Mouse (Mus musculus): Measurements from ENCODE around the gene Cerkl. TPM values are rescaled to one million over a fixed set of nuclear protein-coding genes. Genes with fewer than 3 reads are reported as not detected.

Gene Cerkl
- polyA plus RNA-seq, 1 experiment from 2014 or later, result 1.4 TPM

DNA sequence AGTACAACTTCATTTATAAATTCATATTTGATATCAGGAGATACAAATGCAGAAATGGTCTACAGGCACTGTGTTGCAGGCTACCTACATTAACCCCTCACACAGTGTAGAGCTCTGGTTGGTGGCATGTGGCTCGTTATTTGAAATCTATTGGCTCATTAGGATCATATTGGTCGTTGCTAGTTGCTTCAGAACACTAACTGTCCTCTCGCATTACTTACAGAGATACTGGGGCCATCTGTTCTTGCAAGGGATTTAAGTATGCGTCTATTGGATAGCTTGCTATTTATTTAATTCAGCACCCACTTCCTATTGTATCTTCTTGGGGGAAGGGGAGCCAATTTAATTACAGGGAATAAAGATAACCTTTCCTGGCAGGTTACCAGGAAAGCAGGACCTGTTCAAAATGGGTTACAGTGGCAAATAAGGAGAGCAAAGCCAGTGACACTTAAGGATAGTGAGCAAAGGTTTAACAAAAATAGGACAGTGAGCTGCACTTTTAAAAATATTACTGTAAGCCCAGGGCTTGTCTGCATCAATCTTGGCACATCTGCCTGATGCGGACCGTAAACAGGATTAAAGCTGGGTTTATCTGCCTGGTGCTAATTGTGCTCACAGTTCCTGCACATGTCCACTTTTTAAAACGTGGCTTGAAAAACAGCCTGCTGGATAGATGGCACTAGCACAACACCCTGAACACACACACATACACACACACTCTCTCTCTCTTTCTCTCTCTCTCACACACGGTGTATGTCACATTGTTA lies 57.2 kb downstream of the Cerkl start:
- Histone ChIP-seq H3K4me3 (ENCODE audit: low read depth, low read length) (no peak overlapping the region), H3K27me3 (ENCODE audit: control insufficient read depth, insufficient read depth, low read length) (no peaks in the 10 kb centered on the region), H3K4me1 (ENCODE audit: control insufficient read depth, insufficient read depth, low read length) (peaks cover 5% of the 10 kb centered on the region; the same call in 1 of the 2 replicates), H3K9me3 (ENCODE audit: control insufficient read depth, low read length) (no peaks in the 10 kb centered on the region), H3K4me2 (ENCODE audit: low read depth, low read length) (no peak overlapping the region), H3K36me3 (ENCODE audit: control insufficient read depth, insufficient read depth, low read length) (no peaks in the 10 kb centered on the region), H3K9ac (replicated peaks; ENCODE audit: low read depth, low read length) (no peak overlapping the region), H3K27ac (ENCODE audit: low read depth, low read length) (no peak overlapping the region)
- WGBS, result 25% methylated on average over 8 of the region's 8 CpGs
- no peak for ATAC-seq (ENCODE audit: low read depth)

GRCm38 (mm10) chr2:79398831-79399230 lies 57.8 kb downstream of the Cerkl start:
- H3K4me1 ChIP-seq (ENCODE audit: control insufficient read depth, insufficient read depth, low read length), result peaks cover 5% of the 10 kb centered on the region; the same call in 1 of the 2 replicates
- no peaks in the 10 kb centered on the region for H3K27me3 ChIP-seq (ENCODE audit: control insufficient read depth, insufficient read depth, low read length)
- H3K9me3 ChIP-seq (ENCODE audit: control insufficient read depth, low read length), result no peaks in the 10 kb centered on the region
- no peaks in the 10 kb centered on the region for H3K36me3 ChIP-seq (ENCODE audit: control insufficient read depth, insufficient read depth, low read length)
- H3K9ac ChIP-seq (replicated peaks; ENCODE audit: low read depth, low read length), result no peak overlapping the region
- no peak overlapping the region for H3K4me2 ChIP-seq (ENCODE audit: low read depth, low read length)
- WGBS, result 54% methylated on average over 5 of the region's 5 CpGs
- ATAC-seq (ENCODE audit: low read depth), result no peak
- no peak overlapping the region for H3K27ac ChIP-seq (ENCODE audit: low read depth, low read length)
- H3K4me3 ChIP-seq (ENCODE audit: low read depth, low read length), result no peak overlapping the region

DNA sequence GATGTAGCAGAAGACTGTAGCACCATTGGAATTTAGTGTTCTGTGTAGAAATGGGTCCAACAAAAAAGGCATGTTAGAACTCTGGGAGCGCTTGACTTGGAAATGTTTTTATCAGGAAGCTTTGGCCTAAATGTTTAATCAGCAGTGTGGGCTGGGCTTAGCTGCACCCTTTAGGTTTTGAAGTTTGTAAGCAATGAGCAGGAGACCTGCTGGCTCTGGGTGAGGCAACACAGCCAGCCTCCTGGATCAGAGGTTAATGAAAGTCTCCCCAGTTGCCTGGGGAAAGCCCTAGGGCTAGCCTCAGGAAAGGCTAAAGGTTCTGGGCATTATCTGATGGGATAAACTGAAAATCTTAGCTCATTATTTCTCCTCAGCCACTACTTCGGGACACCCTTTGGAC lies 58.2 kb downstream of the Cerkl start:
- WGBS, result 63% methylated on average over 2 of the region's 2 CpGs
- Histone ChIP-seq H3K4me2 (ENCODE audit: low read depth, low read length) (no peak overlapping the region), H3K36me3 (ENCODE audit: control insufficient read depth, insufficient read depth, low read length) (no peaks in the 10 kb centered on the region), H3K9me3 (ENCODE audit: control insufficient read depth, low read length) (no peaks in the 10 kb centered on the region), H3K4me1 (ENCODE audit: control insufficient read depth, insufficient read depth, low read length) (peaks cover 5% of the 10 kb centered on the region; the same call in 1 of the 2 replicates), H3K27me3 (ENCODE audit: control insufficient read depth, insufficient read depth, low read length) (no peaks in the 10 kb centered on the region), H3K27ac (ENCODE audit: low read depth, low read length) (no peak overlapping the region), H3K9ac (replicated peaks; ENCODE audit: low read depth, low read length) (no peak overlapping the region), H3K4me3 (ENCODE audit: low read depth, low read length) (no peak overlapping the region)
- ATAC-seq (ENCODE audit: low read depth), result no peak

GRCm38 (mm10) chr2:79397107-79397506 lies 59.5 kb downstream of the Cerkl start:
- Histone ChIP-seq H3K9ac (replicated peaks; ENCODE audit: low read depth, low read length) (no peak overlapping the region), H3K9me3 (ENCODE audit: control insufficient read depth, low read length) (no peaks in the 10 kb centered on the region), H3K36me3 (ENCODE audit: control insufficient read depth, insufficient read depth, low read length) (no peaks in the 10 kb centered on the region), H3K4me2 (ENCODE audit: low read depth, low read length) (no peak overlapping the region), H3K27me3 (ENCODE audit: control insufficient read depth, insufficient read depth, low read length) (no peaks in the 10 kb centered on the region), H3K27ac (ENCODE audit: low read depth, low read length) (no peak overlapping the region), H3K4me3 (ENCODE audit: low read depth, low read length) (no peak overlapping the region), H3K4me1 (ENCODE audit: control insufficient read depth, insufficient read depth, low read length) (peaks cover 5% of the 10 kb centered on the region; the same call in 1 of the 2 replicates)
- no peak for ATAC-seq (ENCODE audit: low read depth)
- 48% methylated on average over 2 of the region's 2 CpGs for WGBS

DNA sequence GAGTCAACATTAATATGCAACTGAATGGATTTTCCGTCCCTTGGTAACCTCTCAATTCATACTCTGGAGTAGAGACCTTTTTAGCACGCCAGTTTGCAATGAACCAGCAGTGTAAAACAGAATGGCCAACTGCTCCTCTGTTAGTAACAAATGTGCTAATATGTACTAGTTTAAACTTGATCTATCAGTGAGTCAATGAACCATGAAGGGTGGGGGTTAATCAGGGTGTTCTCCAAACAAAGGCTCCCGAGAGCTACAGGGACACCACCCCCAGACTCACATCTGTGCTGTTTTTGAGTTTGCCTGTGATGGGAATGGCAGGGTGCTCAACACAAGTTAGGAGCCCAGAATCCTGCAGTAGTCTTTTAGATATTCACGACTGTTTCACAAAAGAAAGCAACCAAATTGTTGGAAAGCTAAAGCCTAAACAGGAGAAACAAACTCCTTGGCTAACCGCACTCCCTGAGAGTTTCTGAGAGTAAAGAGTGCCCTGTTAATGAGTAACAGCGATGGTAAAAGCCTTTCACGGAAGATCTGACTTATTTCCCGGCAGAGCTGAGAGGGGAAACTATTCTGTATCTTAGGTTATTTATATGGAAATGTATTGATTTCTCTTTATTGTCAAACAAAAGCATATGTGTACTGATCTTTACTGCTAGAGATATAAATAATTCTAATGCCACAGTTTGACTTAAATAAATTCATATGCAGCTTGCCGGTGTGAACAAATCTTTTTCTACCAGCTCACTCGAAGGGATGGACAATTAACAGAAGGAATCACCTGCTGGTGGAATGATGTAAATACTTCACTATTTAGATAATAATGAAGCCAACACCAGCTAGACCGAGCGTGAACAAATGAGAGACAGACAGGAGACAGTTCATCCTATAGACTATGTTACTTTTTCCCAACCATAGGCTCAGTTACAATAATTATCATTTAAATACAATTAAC lies 77.2 kb downstream of the Cerkl start:
- ATAC-seq (ENCODE audit: low read depth), result no peak
- H3K4me2 ChIP-seq (ENCODE audit: low read depth, low read length), result peak overlapping the region; percentile 23; the same call in 1 of the 2 replicates
- peaks cover 4% of the 10 kb centered on the region; the same call in 1 of the 2 replicates for H3K4me1 ChIP-seq (ENCODE audit: control insufficient read depth, insufficient read depth, low read length)
- H3K27me3 ChIP-seq (ENCODE audit: control insufficient read depth, insufficient read depth, low read length), result no peaks in the 10 kb centered on the region
- WGBS, result 8% methylated on average over 12 of the region's 12 CpGs
- H3K4me3 ChIP-seq (ENCODE audit: low read depth, low read length), result no peak overlapping the region
- no peak overlapping the region for H3K27ac ChIP-seq (ENCODE audit: low read depth, low read length)
- H3K9me3 ChIP-seq (ENCODE audit: control insufficient read depth, low read length), result no peaks in the 10 kb centered on the region
- no peak overlapping the region for H3K9ac ChIP-seq (replicated peaks; ENCODE audit: low read depth, low read length)
- no peaks in the 10 kb centered on the region for H3K36me3 ChIP-seq (ENCODE audit: control insufficient read depth, insufficient read depth, low read length)

DNA sequence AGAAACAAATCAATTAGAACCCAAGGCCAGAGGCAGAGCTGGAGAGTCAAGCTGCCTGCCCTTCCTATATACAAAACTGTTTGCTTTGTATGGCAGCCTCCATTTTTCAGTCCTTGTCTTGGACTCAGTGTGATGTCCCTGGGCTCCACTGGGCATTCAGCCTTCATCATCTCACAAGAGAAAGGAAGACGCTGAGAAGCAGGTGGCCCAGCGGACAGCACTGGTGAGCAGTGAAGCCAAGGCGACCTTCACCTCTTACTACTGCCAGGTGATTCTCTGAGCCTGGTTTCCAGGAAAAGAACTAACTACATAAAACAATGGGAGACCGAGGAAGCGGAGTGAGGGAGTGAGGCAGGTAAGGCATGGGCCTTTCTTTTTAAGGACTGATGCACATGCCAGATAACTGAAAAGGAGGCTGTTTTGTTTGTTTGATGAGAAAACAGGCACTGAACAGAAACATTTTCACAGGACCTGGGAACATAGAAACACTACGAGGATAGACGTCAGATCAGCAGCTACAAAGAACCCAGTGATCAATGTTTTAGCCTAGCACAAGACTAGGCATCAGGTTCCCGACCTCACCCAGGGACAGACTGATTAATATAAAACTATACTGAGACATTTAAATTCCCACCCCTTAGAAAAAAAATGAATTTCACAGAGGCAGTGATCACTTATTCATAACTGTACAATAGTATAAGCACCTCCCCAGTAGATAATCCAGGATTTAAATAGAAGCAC lies 78.1 kb downstream of the Cerkl start:
- no peaks in the 10 kb centered on the region for H3K27me3 ChIP-seq (ENCODE audit: control insufficient read depth, insufficient read depth, low read length)
- WGBS, result 49% methylated on average over 8 of the region's 8 CpGs
- H3K4me2 ChIP-seq (ENCODE audit: low read depth, low read length), result no peak overlapping the region
- H3K9ac ChIP-seq (replicated peaks; ENCODE audit: low read depth, low read length), result no peak overlapping the region
- H3K27ac ChIP-seq (ENCODE audit: low read depth, low read length), result no peak overlapping the region
- ATAC-seq (ENCODE audit: low read depth), result no peak
- H3K4me1 ChIP-seq (ENCODE audit: control insufficient read depth, insufficient read depth, low read length), result peaks cover 4% of the 10 kb centered on the region; the same call in 1 of the 2 replicates
- H3K9me3 ChIP-seq (ENCODE audit: control insufficient read depth, low read length), result no peaks in the 10 kb centered on the region
- H3K4me3 ChIP-seq (ENCODE audit: low read depth, low read length), result no peak overlapping the region
- H3K36me3 ChIP-seq (ENCODE audit: control insufficient read depth, insufficient read depth, low read length), result no peaks in the 10 kb centered on the region

- ATAC-seq (ENCODE audit: low read depth), result no peak
These were observed 83.9 kb downstream of the Cerkl start for GRCm38 (mm10) chr2:79372486-79373200.

GRCm38 (mm10) chr2:79372154-79372467 lies 84.5 kb downstream of the Cerkl start:
- ATAC-seq (ENCODE audit: low read depth), result no peak
- Histone ChIP-seq H3K4me3 (ENCODE audit: low read depth, low read length) (no peak overlapping the region), H3K27ac (ENCODE audit: low read depth, low read length) (no peak overlapping the region), H3K9ac (replicated peaks; ENCODE audit: low read depth, low read length) (no peak overlapping the region), H3K4me2 (ENCODE audit: low read depth, low read length) (no peak overlapping the region), H3K36me3 (ENCODE audit: control insufficient read depth, insufficient read depth, low read length) (no peaks in the 10 kb centered on the region), H3K27me3 (ENCODE audit: control insufficient read depth, insufficient read depth, low read length) (no peaks in the 10 kb centered on the region), H3K4me1 (ENCODE audit: control insufficient read depth, insufficient read depth, low read length) (no peaks in the 10 kb centered on the region), H3K9me3 (ENCODE audit: control insufficient read depth, low read length) (no peaks in the 10 kb centered on the region)
- 78% methylated on average over 2 of the region's 2 CpGs for WGBS

More at GRCm38 (mm10) chr2:79372486-79373200, 83.9 kb downstream of the Cerkl start:
- Histone ChIP-seq H3K27ac (ENCODE audit: low read depth, low read length) (no peak overlapping the region), H3K4me2 (ENCODE audit: low read depth, low read length) (no peak overlapping the region), H3K36me3 (ENCODE audit: control insufficient read depth, insufficient read depth, low read length) (no peaks in the 10 kb centered on the region), H3K4me3 (ENCODE audit: low read depth, low read length) (no peak overlapping the region), H3K9ac (replicated peaks; ENCODE audit: low read depth, low read length) (no peak overlapping the region), H3K27me3 (ENCODE audit: control insufficient read depth, insufficient read depth, low read length) (no peaks in the 10 kb centered on the region), H3K4me1 (ENCODE audit: control insufficient read depth, insufficient read depth, low read length) (no peaks in the 10 kb centered on the region), H3K9me3 (ENCODE audit: control insufficient read depth, low read length) (no peaks in the 10 kb centered on the region)
- WGBS, result 51% methylated on average over 6 of the region's 6 CpGs

Measured in neural tube, embryonic 14.5 days (tissue).